Mouse (Mus musculus) left cerebral cortex, postnatal 14 days (tissue): Measurements from ENCODE around the gene Chmp4b. TPM values are rescaled to one million over a fixed set of nuclear protein-coding genes. Genes with fewer than 3 reads are reported as not detected.

Experiments used
- DNase-seq, 2 experiments: peaks; one replicate each; pipeline ENCODE4 v3.0.0; 2021 to 2022; ENCODE audit warnings: low spot score in 2 of 2, mixed read lengths in 1 of 2
- intact Hi-C: fragments of 180-260 bp; cut with DNase I; formaldehyde crosslinking; loops from one replicate; pipeline ENCODE4 v1.15.1; 2025
- total RNA-seq, 2 experiments: library from RNA; stranded (reverse); gene quantifications; 2 replicates each; pipeline ENCODE4 v1.2.3; 2021

The Chmp4b gene
- total RNA-seq, 2 experiments from 2014 or later = 207 to 208 TPM

DNA sequence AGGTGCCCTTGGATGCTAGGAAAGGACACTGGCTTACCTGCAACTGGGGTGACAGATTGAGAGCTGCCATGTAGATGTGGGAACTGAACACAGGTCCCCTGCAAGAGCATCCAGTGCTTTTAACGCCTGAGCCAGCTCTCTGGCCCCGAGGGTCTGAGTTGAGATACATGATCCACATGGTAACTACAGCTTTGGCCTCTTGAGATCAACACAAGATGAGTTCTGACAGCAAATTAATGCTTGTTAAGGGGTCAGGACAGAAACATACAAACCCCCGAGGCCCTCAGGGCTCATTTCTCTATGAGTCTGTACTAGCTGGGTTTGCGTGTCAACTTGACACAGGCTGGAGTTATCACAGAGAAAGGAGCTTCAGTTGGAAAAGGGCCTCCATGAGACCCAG, 92.4 kb downstream of the Chmp4b start:
- no peak for DNase-seq
- intact Hi-C loops = no loop called here

Other genes starting within 250 kb of the Chmp4b start
- 10 to 100 TPM; 31.4 to 31.9 TPM for gene Snta1, start 243.6 kb upstream of the Chmp4b start, total RNA-seq
- gene Cbfa2t2, start 215.2 kb upstream of the Chmp4b start, total RNA-seq = 10 to 100 TPM; 40.5 to 52.0 TPM
- under 1 TPM in 1 of 2 experiments, not detected in 1; 0.68 TPM for gene 1700003F12Rik, start 104.6 kb upstream of the Chmp4b start, total RNA-seq
- gene Actl10, start 99.9 kb upstream of the Chmp4b start, total RNA-seq = not detected
- gene Necab3, start 92.8 kb upstream of the Chmp4b start, total RNA-seq = 100 to 1,000 TPM in 1 of 2 experiments, 10 to 100 TPM in 1; 90.6 to 113 TPM
- gene E2f1, start 81.8 kb upstream of the Chmp4b start, total RNA-seq = 10 to 100 TPM; 11.5 to 11.8 TPM
- gene Pxmp4, start 48.0 kb upstream of the Chmp4b start, total RNA-seq = 10 to 100 TPM; 16.1 to 16.8 TPM
- 10 to 100 TPM; 13.3 to 14.2 TPM for gene Zfp341, start 38.4 kb upstream of the Chmp4b start, total RNA-seq
- not detected for gene 4930519P11Rik, start 38.3 kb upstream of the Chmp4b start, total RNA-seq
- gene Gm14214, start 118.3 kb downstream of the Chmp4b start, total RNA-seq = not detected
- gene Raly, start 139.4 kb downstream of the Chmp4b start, total RNA-seq = 100 to 1,000 TPM in 1 of 2 experiments, 10 to 100 TPM in 1; 96.5 to 103 TPM
- gene a, start 139.7 kb downstream of the Chmp4b start, total RNA-seq = not detected
- 10 to 100 TPM; 59.0 to 63.0 TPM for gene Eif2s2, start 241.2 kb downstream of the Chmp4b start, total RNA-seq